Mouse (Mus musculus) heart, postnatal 14 days (tissue): ENCODE data around the gene B3gnt5. TPM values are rescaled to one million over a fixed set of nuclear protein-coding genes. Genes with fewer than 3 reads are reported as not detected.
"Not testable (repeated sequence)": the region's sequence is repeated elsewhere in the genome, so short reads cannot be mapped to it uniquely, and the experiment has no call there.

ENCODE experiments used
- DNase-seq, 2 experiments: peaks; one replicate each; pipeline ENCODE4 v3.0.0; 2021 to 2022
- intact Hi-C: fragments of 180-260 bp; cut with DNase I; formaldehyde crosslinking; loops from one replicate; pipeline ENCODE4 v1.15.1; 2025
- long read RNA-seq, 2 experiments: library from polyadenylated mRNA; stranded (forward); transcript quantifications; one replicate each; pipeline ENCODE4 v2.0.0; 2021
- total RNA-seq, 2 experiments: library from RNA; stranded (reverse); gene quantifications; 2 replicates each; pipeline ENCODE4 v1.2.3; 2021

B3gnt5 gene
- 1 to 10 TPM; 1.1 to 1.3 TPM for total RNA-seq
- long read RNA-seq, experiment 1, result 0 reads
- long read RNA-seq, experiment 2, result 0 reads

DNA sequence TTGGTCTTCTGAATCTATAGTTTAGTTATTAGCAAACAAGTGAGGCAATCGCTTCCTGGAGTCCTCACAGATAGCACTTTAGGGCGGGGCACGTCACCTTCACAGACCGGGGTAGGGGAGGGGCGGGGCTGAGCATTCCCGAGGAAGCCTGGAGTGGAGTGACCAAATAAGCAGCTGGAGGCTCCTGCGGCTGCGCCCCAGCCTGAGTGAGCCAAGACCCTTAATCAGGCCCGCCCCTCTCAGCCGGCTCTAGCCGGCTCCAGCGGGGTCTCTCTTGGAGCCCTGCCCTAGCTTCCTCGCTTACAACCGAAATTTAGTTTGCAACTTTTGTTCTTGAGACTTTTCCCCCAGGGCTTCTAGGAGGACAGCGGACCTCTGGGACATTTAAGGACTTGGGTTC lies at the start of gene B3gnt5:
Gene B3gnt5 (plus strand): TSS at position 135 of the 400 bp plus-strand sequence.
- intact Hi-C loops, result no loop called here
- peak; percentile 38 to 55 for DNase-seq

DNA sequence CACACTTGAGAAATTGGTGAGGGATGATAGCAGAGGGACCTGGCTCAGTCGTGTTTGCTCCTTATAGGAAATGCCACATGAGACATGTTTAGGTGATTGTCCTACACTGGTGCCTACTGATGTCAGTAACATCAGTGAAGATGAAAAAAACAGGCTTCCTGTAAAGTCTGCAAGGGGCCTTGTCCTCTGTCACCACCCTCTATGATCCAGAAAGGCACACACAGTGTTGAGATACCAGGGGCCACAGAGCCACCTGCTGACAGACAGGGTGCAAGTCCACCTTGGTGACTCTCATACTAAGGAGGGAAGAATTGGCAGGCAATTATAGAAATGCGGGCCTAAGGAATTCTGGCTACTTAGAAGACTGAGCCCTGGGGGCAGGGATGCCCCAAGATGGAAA lies 39.0 kb upstream of the B3gnt5 start:
- no peak for DNase-seq
- intact Hi-C loops, result loop anchor here (10.0 kb wide), 4 partner anchors 124 to 584 kb away; partner anchors contain the start of genes Klhl24 and Parl

DNA sequence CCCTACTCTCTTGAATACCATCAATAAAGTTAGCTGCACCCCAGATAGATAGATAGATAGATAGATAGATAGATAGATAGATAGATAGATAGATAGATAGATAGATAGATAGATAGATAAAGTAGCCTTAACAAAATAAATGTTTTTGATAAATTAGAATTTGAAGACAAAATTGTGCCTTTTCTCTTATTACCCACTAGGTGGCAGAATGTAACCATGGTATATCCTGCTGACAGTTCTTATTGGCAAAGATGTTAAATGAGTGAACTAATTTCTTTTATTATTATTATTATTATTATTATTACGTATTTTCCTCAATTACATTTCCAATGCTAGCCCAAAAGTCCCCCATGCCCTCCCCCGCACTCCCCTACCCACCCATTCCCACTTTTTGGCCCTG lies 35.9 kb upstream of the B3gnt5 start:
- DNase-seq, result not testable (repeated sequence)
- intact Hi-C loops, result loop anchor here (10.0 kb wide), 4 partner anchors 121 to 581 kb away; partner anchors contain the start of genes Klhl24 and Parl

DNA sequence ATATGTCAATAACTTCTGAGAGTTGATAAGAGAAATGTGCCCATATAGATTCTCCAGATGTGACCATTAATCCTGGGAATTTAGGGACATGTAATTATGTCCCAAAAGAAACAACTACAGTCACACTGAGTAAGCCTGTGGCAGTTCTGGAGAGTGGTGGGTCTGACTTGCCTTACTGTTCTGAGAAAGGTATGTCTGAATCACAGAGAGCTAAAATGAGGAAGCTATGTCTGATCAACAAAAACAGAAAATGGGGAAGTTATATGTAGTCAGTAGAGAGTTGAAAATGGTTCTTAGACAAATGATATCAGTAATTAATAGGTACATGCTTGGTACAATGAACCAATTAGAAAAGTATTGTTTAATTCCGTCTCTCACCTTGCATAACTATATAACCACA lies 27.1 kb upstream of the B3gnt5 start:
- intact Hi-C loops, result no loop called here
- DNase-seq, result no peak

DNA sequence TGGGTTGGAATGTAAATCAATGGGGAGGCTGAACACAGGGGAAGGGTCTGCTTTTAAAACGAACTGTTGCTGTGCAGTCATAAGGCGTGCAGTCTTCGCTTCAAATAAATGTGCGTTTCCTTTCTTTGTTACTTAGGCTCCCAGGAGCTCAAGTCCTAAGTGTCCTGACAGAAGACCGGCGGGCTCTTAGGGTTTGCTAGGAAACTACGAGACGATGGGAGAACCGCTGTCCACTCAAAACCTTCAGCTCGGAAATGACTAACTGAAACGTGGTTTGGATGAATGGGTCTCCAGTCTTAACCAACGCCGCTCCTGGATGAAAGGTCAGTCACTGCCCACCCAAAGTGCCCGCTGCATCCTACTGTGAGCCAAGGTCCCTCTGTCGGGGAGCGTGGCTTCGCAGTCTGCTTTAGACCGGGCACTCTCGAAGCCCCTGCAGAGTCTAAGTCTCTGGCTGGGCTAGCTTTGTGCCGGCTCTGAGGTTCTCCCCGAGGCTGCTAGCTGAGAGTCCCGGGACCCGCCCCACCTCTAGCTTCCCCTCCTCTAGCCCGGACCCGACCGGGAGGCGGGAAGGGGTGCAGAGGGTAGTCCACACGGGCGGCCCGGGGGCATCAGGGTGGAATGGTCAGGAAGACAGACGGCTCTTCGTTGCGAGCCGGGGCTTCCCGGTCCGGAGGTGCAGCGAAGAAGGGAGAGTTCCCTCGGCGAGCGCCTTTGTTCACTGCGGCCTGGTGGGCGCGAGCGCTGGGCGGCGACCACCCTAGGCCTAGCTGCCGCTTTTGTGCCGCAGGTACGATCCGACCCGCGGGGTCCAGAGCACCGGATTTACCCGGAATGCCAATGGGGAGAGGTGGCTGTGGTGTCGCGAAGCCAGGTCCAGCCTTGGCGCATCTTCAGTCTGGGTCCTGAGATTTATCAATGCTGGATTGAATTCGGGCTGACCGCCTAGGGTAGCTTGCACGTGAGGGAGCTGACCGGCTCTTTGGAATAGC lies 793 bp downstream of the B3gnt5 start:
- DNase-seq, result peak; percentile 11 to 22
- intact Hi-C loops, result no loop called here

DNA sequence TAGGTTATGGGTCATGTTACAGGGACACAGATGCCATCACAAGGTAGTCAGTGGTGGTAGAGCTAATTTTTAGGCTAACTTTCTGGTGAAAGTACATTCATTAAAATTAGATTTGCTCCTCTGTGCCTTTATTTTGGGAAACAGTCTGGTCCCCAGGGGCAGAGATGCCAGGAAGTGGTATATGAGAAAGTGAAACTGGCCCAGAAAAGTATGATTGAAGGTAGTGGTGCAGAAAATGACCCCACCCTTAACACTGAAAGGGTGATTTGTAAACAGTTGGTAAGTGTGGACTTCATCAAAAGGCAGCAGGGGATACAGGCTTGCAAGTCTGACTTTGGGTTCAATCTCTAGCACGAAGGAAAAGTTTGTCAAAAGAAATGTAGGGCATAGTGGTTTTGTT lies 1.7 kb downstream of the B3gnt5 start:
- intact Hi-C loops, result no loop called here
- no peak for DNase-seq

DNA sequence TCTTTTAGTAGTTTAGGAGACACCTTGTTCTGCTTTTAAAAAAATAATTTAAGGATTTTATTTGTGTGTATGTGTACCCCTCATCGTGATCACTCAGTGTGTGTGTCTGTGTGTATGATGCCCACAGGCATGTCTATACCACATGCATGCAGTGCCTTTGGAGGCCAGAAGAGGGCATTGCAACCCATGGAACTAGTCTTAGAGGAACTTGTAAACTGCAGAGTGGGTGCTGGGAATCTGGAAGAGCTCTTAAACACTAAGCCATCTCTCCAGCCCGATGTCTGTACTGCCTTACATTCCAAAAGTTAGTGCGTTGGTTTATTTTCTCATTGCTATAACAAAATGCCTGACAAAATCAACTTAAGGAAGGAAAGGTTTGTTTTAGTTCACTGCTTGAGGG lies 6.1 kb downstream of the B3gnt5 start:
- intact Hi-C loops, result no loop called here
- DNase-seq, result no peak

DNA sequence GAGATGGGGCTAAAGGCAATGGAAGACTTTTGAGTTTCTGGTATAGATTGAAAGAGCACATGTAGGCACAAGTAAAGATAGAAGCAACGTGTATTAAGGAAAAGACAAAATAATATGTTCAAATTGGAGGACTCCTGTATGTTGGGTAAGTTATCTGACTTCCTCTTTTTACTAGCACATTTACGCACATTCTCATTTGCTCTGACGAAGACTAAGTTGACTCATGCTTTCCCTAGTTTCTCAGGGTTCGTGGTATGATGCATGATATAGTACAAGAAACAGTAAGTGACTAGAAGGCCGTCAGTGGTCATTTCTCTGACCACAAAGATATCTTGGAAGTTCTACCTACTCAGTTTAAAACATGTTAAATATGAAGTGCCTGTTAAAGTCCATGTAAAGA lies 8.0 kb downstream of the B3gnt5 start:
- no peak for DNase-seq
- intact Hi-C loops, result no loop called here

DNA sequence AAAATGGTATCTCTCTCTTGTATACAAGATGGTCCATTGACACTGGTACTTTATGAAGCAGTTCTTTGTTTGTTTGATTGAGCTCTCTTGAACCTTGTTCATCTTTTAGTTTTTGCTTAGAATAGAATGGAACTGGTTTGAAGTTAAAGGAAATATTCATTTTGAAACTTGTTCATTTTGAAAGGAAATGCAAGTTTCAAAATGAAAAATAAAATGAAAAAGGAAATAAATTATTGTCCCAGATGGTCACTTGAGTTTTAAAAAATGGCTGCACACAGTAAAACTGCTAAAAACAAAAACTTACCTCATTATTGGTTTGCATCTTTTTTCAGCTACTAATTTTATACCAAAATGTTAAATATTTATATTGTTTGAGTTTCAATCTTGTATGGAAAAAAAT lies 12.0 kb downstream of the B3gnt5 start:
- intact Hi-C loops, result no loop called here
- DNase-seq, result no peak

DNA sequence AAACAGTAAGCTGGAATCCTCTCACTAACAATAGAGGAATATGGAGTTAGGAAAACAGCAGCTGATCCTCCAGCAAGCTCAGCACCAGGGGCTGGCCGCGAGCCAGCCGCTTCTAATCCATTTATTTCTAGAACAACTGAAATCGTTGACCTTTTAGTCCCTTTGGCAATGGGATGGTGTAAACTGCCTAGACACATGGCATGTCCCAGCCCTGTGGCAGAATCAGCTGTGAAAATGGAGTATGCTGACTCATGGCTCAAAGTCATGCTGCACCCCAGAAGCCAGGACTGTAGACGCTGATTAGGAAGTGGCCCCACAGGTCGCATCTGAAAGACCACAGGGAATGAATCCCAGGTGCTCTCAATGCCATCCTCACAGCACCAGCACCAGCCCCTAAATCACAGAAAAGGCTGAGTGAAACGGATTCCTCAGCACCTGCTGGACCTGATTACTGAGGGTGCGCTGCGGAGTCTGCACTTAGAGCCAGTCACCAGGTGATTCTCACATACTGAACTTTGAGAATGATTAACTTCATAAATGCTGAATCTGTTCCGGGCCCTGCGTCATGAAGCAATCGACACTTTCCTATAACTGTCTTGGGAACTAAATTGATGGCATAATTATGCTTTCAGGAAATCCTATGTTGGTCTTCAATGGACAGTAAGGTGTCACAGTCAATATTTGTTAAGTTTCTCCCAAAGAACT lies 26.5 kb downstream of the B3gnt5 start:
- intact Hi-C loops, result no loop called here
- no peak for DNase-seq

DNA sequence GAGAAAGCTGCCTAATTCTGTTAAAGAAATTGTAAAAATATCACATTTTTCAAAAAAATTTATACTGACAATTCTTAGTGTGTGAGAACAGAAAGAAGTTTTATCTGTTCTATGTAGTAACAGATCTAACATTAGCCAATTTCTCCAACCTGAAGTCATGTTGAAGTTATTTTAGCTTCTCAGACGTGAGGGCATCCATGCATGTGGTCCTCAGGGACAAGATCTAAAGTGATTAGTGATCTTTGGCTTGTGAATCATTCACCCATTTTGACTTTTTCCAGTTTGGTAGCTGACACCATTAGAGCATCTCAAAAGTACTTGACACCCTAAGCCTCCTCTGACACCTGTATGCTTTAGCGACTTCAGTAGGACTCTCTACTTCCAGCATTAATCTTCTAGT lies 29.9 kb downstream of the B3gnt5 start:
- DNase-seq, result no peak
- intact Hi-C loops, result no loop called here

DNA sequence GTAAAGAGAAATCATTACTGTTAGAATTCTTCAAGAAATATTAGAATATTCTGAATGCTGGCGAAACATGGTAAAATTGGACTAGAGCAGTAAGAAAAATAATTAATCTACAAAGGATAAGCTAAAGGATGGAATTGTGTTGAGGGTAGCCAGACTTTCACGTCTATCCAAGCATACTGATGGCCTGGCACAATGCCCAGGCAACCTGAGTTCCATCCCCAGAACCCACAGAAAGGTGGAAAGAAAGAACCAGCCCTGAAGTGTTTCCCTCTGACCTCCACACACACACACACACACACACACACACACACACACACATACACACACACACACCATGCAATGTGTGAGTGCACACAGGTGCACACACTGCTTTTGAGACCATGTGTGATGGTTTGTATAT lies 58.8 kb downstream of the B3gnt5 start:
- DNase-seq, result no peak
- intact Hi-C loops, result no loop called here

Other genes starting within 250 kb of the B3gnt5 start
- gene Olfr167, start 237.9 kb upstream of the B3gnt5 start, total RNA-seq, result not detected
- not detected for gene Olfr168, start 224.7 kb upstream of the B3gnt5 start, total RNA-seq
- not detected for gene Olfr169, start 188.4 kb upstream of the B3gnt5 start, total RNA-seq
- gene Olfr170, start 148.3 kb upstream of the B3gnt5 start, total RNA-seq, result not detected
- gene Olfr171, start 130.3 kb upstream of the B3gnt5 start, total RNA-seq, result not detected
- gene Lamp3, start 53.8 kb upstream of the B3gnt5 start, total RNA-seq, result under 1 TPM in 1 of 2 experiments, not detected in 1; 0.07 TPM
- gene Klhl6, start 222.8 kb downstream of the B3gnt5 start, total RNA-seq, result 1 to 10 TPM; 6.5 to 6.8 TPM